Mouse (Mus musculus) E14TG2a.4 (cell line): ENCODE results near the gene Mrpl34.

Source experiments
- H3K27me3 ChIP-seq: 2 replicates; pipeline ENCODE4 v1.6.1; 2014; ENCODE audit warnings: low read length, control low read depth; ENCODE audit not compliant: insufficient read depth
- H3K36me3 ChIP-seq: 2 replicates; pipeline ENCODE4 v1.6.1; 2014; ENCODE audit warnings: low read length, control low read depth; ENCODE audit not compliant: insufficient read depth
- H3K4me1 ChIP-seq: replicated peaks from 2 replicates; pipeline ENCODE4 v1.6.1; 2014; ENCODE audit warnings: low read depth, low read length, control low read depth
- H3K4me3 ChIP-seq: replicated peaks from 2 replicates; pipeline ENCODE4 v1.5.1; 2014; ENCODE audit warnings: mild to moderate bottlenecking, low read length
- H3K9me3 ChIP-seq: 2 replicates; pipeline ENCODE4 v1.6.1; 2014; ENCODE audit warnings: low read length, control low read depth
- CTCF ChIP-seq: conservative IDR thresholded peaks from 2 replicates; pipeline ENCODE4 v1.5.1; 2014; ENCODE audit warnings: low read length
- NANOG ChIP-seq: IDR thresholded peaks from 2 replicates; pipeline ENCODE4 v1.6.1; 2014; ENCODE audit warnings: borderline replicate concordance, low read length, mixed read lengths
- POU5F1 ChIP-seq: IDR thresholded peaks from 2 replicates; pipeline ENCODE4 v1.6.1; 2014; ENCODE audit warnings: low read length, borderline replicate concordance

The Mrpl34 gene

GRCm38 (mm10) chr8:71488454-71488853 is 23.7 kb downstream of the Mrpl34 start:
- TF ChIP-seq NANOG, result no peak
- H3K4me1 ChIP-seq, result peaks cover 76% of the 10 kb centered on the region
- no peaks in the 10 kb centered on the region for H3K9me3 ChIP-seq
- peak overlapping the region; percentile 95 for H3K4me3 ChIP-seq
- H3K27me3 ChIP-seq, result peaks cover 12% of the 10 kb centered on the region
- H3K36me3 ChIP-seq, result peaks cover 42% of the 10 kb centered on the region

- Histone ChIP-seq H3K27me3 (no peaks in the 10 kb centered on the region), H3K9me3 (no peaks in the 10 kb centered on the region), H3K4me1 (peaks cover 82% of the 10 kb centered on the region), H3K36me3 (peaks cover 60% of the 10 kb centered on the region), H3K4me3 (peak overlapping the region; percentile 23; the same call in 1 of the 2 replicates)
- peak; percentile 52 for TF ChIP-seq CTCF
- TF ChIP-seq NANOG, result no peak
Observed at GRCm38 (mm10) chr8:71495039-71495438, 30.3 kb downstream of the Mrpl34 start.

GRCm38 (mm10) chr8:71495811-71496210 is 31.1 kb downstream of the Mrpl34 start:
- Histone ChIP-seq H3K27me3 (no peaks in the 10 kb centered on the region), H3K4me1 (peaks cover 82% of the 10 kb centered on the region), H3K36me3 (peaks cover 53% of the 10 kb centered on the region), H3K9me3 (no peaks in the 10 kb centered on the region), H3K4me3 (no peak overlapping the region)
- TF ChIP-seq CTCF (no peak), POU5F1 (no peak), NANOG (no peak)

GRCm38 (mm10) chr8:71496481-71496880 is 31.7 kb downstream of the Mrpl34 start:
- TF ChIP-seq POU5F1 (no peak), CTCF (no peak), NANOG (no peak)
- peaks cover 46% of the 10 kb centered on the region for H3K36me3 ChIP-seq
- no peaks in the 10 kb centered on the region for H3K27me3 ChIP-seq
- H3K9me3 ChIP-seq, result no peaks in the 10 kb centered on the region
- H3K4me1 ChIP-seq, result peaks cover 78% of the 10 kb centered on the region
- 0 out of 2 replicates have a peak overlapping the region, but pooled peaks have one; percentile 7 for H3K4me3 ChIP-seq

- Histone ChIP-seq H3K9me3 (no peaks in the 10 kb centered on the region), H3K36me3 (peaks cover 39% of the 10 kb centered on the region), H3K4me1 (peaks cover 72% of the 10 kb centered on the region), H3K27me3 (no peaks in the 10 kb centered on the region), H3K4me3 (peak overlapping the region; percentile 7; the same call in 1 of the 2 replicates)
- TF ChIP-seq CTCF, result no peak
- TF ChIP-seq POU5F1, result no peak
- no peak for TF ChIP-seq NANOG
Observed at GRCm38 (mm10) chr8:71497077-71497645, 32.4 kb downstream of the Mrpl34 start.

- Histone ChIP-seq H3K9me3 (no peaks in the 10 kb centered on the region), H3K36me3 (peaks cover 31% of the 10 kb centered on the region), H3K27me3 (no peaks in the 10 kb centered on the region), H3K4me3 (peak overlapping the region; percentile 66), H3K4me1 (peaks cover 65% of the 10 kb centered on the region)
- no peak for TF ChIP-seq POU5F1
- no peak for TF ChIP-seq NANOG
- TF ChIP-seq CTCF, result no peak
Observed at GRCm38 (mm10) chr8:71497881-71498501, 33.2 kb downstream of the Mrpl34 start.

GRCm38 (mm10) chr8:71498816-71499690 is 34.3 kb downstream of the Mrpl34 start:
- Histone ChIP-seq H3K27me3 (no peaks in the 10 kb centered on the region), H3K36me3 (peaks cover 23% of the 10 kb centered on the region), H3K4me3 (peak overlapping the region; percentile 66), H3K9me3 (no peaks in the 10 kb centered on the region), H3K4me1 (peaks cover 62% of the 10 kb centered on the region)
- TF ChIP-seq CTCF, result no peak
- no peak for TF ChIP-seq POU5F1
- TF ChIP-seq NANOG, result no peak

- no peak for TF ChIP-seq POU5F1
- no peak for TF ChIP-seq NANOG
- TF ChIP-seq CTCF, result no peak
Observed at GRCm38 (mm10) chr8:71504349-71504748, 39.6 kb downstream of the Mrpl34 start.

GRCm38 (mm10) chr8:71505326-71505725 is 40.6 kb downstream of the Mrpl34 start:
- Histone ChIP-seq H3K36me3 (peaks cover 7% of the 10 kb centered on the region; the same call in 1 of the 2 replicates), H3K4me3 (no peak overlapping the region), H3K27me3 (peaks cover 50% of the 10 kb centered on the region), H3K9me3 (no peaks in the 10 kb centered on the region), H3K4me1 (peaks cover 47% of the 10 kb centered on the region)
- no peak for TF ChIP-seq NANOG
- TF ChIP-seq CTCF, result no peak
- TF ChIP-seq POU5F1, result no peak

More at GRCm38 (mm10) chr8:71504349-71504748, 39.6 kb downstream of the Mrpl34 start:
- Histone ChIP-seq H3K9me3 (no peaks in the 10 kb centered on the region), H3K36me3 (peaks cover 7% of the 10 kb centered on the region; the same call in 1 of the 2 replicates), H3K27me3 (peaks cover 40% of the 10 kb centered on the region), H3K4me1 (peaks cover 52% of the 10 kb centered on the region), H3K4me3 (no peak overlapping the region)
